In the genomic region with DNA sequence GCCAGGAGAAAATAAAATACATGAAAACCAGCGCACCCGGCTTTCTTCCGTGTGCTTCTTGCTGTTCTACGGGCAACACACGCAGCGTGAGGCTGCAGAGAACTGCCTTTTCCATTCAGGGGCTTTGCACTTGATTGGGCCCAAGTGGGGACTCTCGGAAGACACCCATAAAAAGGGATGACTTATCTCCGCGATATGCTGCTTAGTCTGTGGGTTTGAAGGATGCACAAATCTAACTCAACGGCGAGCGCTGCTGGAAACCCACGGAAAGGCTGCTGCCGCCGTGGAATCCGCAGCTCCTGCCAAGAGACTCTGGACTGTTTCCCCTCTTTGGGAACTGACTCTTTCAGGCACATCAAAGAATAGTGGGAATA, we compare ENCODE assay signal across 8 mouse cellular contexts.
DNase-seq lines count a peak whose midpoint lies in the region; ATAC-seq and TF ChIP-seq lines count a peak whose summit lies in the region.

No protein-coding gene starts in this region.

- no peaks in the 10 kb centered on the region for H3K36me3 ChIP-seq in hindbrain, postnatal 0 days (ENCODE audit: insufficient read depth, low read length)
- no peaks in the 10 kb centered on the region for H3K36me3 ChIP-seq in midbrain, embryonic 14.5 days (ENCODE audit: control insufficient read depth, insufficient read depth, low read length)

- H3K4me2 ChIP-seq in hindbrain, postnatal 0 days (ENCODE audit: low read depth, low read length), result peak overlapping the region; percentile 46
- H3K4me2 ChIP-seq in midbrain, embryonic 14.5 days (ENCODE audit: low read length), result peak overlapping the region; percentile 56

- DNase-seq in cerebellum, postnatal 10 days, result peak; percentile 41 to 62
- DNase-seq in cerebellum, adult 11-12 months, result no peak
- peak; percentile 47 for DNase-seq in hindbrain, postnatal 0 days (ENCODE audit: low spot score)
- DNase-seq in midbrain, embryonic 14.5 days, result peak; percentile 66
- DNase-seq in B cell, adult 2 months, result no peak
- DNase-seq in gastrocnemius, postnatal 25 days, result no peak

- 53% methylated on average over 16 of the region's 16 CpGs for WGBS in hindbrain, postnatal 0 days
- WGBS in midbrain, embryonic 14.5 days, result 32% methylated on average over 16 of the region's 16 CpGs

- peak overlapping the region; percentile 23 for H3K4me3 ChIP-seq in brown adipose tissue, adult 24 weeks (ENCODE audit: insufficient read depth, low read depth, low read length)
- H3K4me3 ChIP-seq in hindbrain, postnatal 0 days (ENCODE audit: low read length), result no peak overlapping the region
- peak overlapping the region; percentile 26 for H3K4me3 ChIP-seq in midbrain, embryonic 14.5 days (replicated peaks; ENCODE audit: low read depth, low read length)

- no peaks in the 10 kb centered on the region for H3K9me3 ChIP-seq in hindbrain, postnatal 0 days (ENCODE audit: low read length)
- H3K9me3 ChIP-seq in midbrain, embryonic 14.5 days (ENCODE audit: control insufficient read depth, low read length), result no peaks in the 10 kb centered on the region

- H3K4me1 ChIP-seq in brown adipose tissue, adult 24 weeks (ENCODE audit: control insufficient read depth, insufficient read depth, insufficient read length, low read length), result peaks cover 3% of the 10 kb centered on the region; the same call in 1 of the 2 replicates
- H3K4me1 ChIP-seq in hindbrain, postnatal 0 days (ENCODE audit: insufficient read depth, low read length), result no peaks in the 10 kb centered on the region
- peaks cover 29% of the 10 kb centered on the region for H3K4me1 ChIP-seq in midbrain, embryonic 14.5 days (ENCODE audit: control insufficient read depth, insufficient read depth, low read length)

- no peaks in the 10 kb centered on the region for H3K27me3 ChIP-seq in hindbrain, postnatal 0 days (ENCODE audit: insufficient read depth, low read length)
- H3K27me3 ChIP-seq in midbrain, embryonic 14.5 days (ENCODE audit: control insufficient read depth, insufficient read depth, low read length), result no peaks in the 10 kb centered on the region

- H3K9ac ChIP-seq in hindbrain, postnatal 0 days (replicated peaks; ENCODE audit: low read length), result peak overlapping the region; percentile 35; the same call in 1 of the 2 replicates
- H3K9ac ChIP-seq in midbrain, embryonic 14.5 days (replicated peaks; ENCODE audit: low read length), result peak overlapping the region; percentile 44

- no peak for TF ChIP-seq CTCF in hindbrain, postnatal 0 days (IDR thresholded peaks at IDR 0.05; ENCODE audit: low read depth)

- ATAC-seq in hindbrain, postnatal 0 days, result peak; percentile 42
- peak; percentile 35; the same call in 1 of the 2 replicates for ATAC-seq in midbrain, embryonic 14.5 days (ENCODE audit: low FRiP score, low TSS enrichment)
- ATAC-seq in megakaryocyte progenitor cell, adult 5-6 weeks (replicated peaks; ENCODE audit: poor library complexity), result no peak

- H3K27ac ChIP-seq in brown adipose tissue, adult 24 weeks (replicated peaks; ENCODE audit: low read depth, low read length), result no peak overlapping the region
- peak overlapping the region; percentile 64 for H3K27ac ChIP-seq in hindbrain, postnatal 0 days
- H3K27ac ChIP-seq in midbrain, embryonic 14.5 days (replicated peaks; ENCODE audit: low read depth, low read length), result peak overlapping the region; percentile 76

Comparison
In these comparisons a context has a peak if more than half of its experiments do, and no peak if none do; other contexts are left out.
1. DNase-seq: peak in cerebellum, postnatal 10 days (2 of 2), hindbrain, postnatal 0 days (single experiment) and midbrain, embryonic 14.5 days (single experiment); none in cerebellum, adult 11-12 months (single experiment), B cell, adult 2 months (0 of 2) and gastrocnemius, postnatal 25 days (single experiment).